Mouse (Mus musculus) erythroblast, adult 5-6 weeks (primary cell): ENCODE measurements around the gene Kdm1b. TPM values are rescaled to one million over a fixed set of nuclear protein-coding genes. Genes with fewer than 3 reads are reported as not detected.

ENCODE experiments used
- ATAC-seq: replicated peaks from 2 replicates; pipeline ENCODE4 v1.8.0; 2016; ENCODE audit warnings: moderate number of reproducible peaks, mild to moderate bottlenecking, moderate TSS enrichment, inconsistent platforms; ENCODE audit not compliant: poor library complexity, low FRiP score, severe bottlenecking
- total RNA-seq, 2 experiments: library from RNA; stranded (forward) in 1 of 2; stranded (reverse) in 1 of 2; fragments of 150-400 nt in 1 of 2; fragments of 200-764, 138-1000 nt in 1 of 2; gene quantifications; 2 replicates each; pipeline versions ENCODE4 v1.2.3 to v1.2.4; 2015 to 2017; ENCODE audit warnings: low replicate concordance in 2 of 2

Kdm1b gene
- total RNA-seq, 2 experiments from 2014 or later = 1.2 to 2.2 TPM

- no peak for ATAC-seq
Measured at GRCm38 (mm10) chr13:47056126-47056525, 12.8 kb downstream of the Kdm1b start.

- ATAC-seq = no peak
Measured at GRCm38 (mm10) chr13:47056781-47057180, 13.5 kb downstream of the Kdm1b start.

- ATAC-seq = no peak
Measured at GRCm38 (mm10) chr13:47062756-47063155, 19.5 kb downstream of the Kdm1b start.

- ATAC-seq = no peak
Measured at GRCm38 (mm10) chr13:47063985-47064760, 20.9 kb downstream of the Kdm1b start.

- ATAC-seq = no peak
Measured at GRCm38 (mm10) chr13:47066516-47066915, 23.2 kb downstream of the Kdm1b start.

- no peak for ATAC-seq
Measured at GRCm38 (mm10) chr13:47067001-47067400, 23.7 kb downstream of the Kdm1b start.

GRCm38 (mm10) chr13:47070329-47071080 is 27.2 kb downstream of the Kdm1b start:
- ATAC-seq = no peak

GRCm38 (mm10) chr13:47071871-47072270 is 28.6 kb downstream of the Kdm1b start:
- ATAC-seq = no peak

- ATAC-seq = no peak
Measured at GRCm38 (mm10) chr13:47072484-47072883, 29.2 kb downstream of the Kdm1b start.

GRCm38 (mm10) chr13:47076156-47076555 is 32.9 kb downstream of the Kdm1b start:
- no peak for ATAC-seq

- no peak for ATAC-seq
Measured at GRCm38 (mm10) chr13:47077367-47077766, 34.1 kb downstream of the Kdm1b start.

- ATAC-seq = no peak
Measured at GRCm38 (mm10) chr13:47078799-47079198, 35.5 kb downstream of the Kdm1b start.

GRCm38 (mm10) chr13:47080905-47081505 is 37.7 kb downstream of the Kdm1b start:
- no peak for ATAC-seq

GRCm38 (mm10) chr13:47088433-47088832 is 45.1 kb downstream of the Kdm1b start:
- ATAC-seq = no peak

GRCm38 (mm10) chr13:47089271-47089670 is 46.0 kb downstream of the Kdm1b start:
- ATAC-seq = no peak

GRCm38 (mm10) chr13:47093791-47094190 is 50.5 kb downstream of the Kdm1b start:
- no peak for ATAC-seq

- ATAC-seq = no peak
Measured at GRCm38 (mm10) chr13:47096591-47096990, 53.3 kb downstream of the Kdm1b start.

- no peak for ATAC-seq
Measured at GRCm38 (mm10) chr13:47099265-47099664, 56.0 kb downstream of the Kdm1b start.

GRCm38 (mm10) chr13:47100587-47100986 is 57.3 kb downstream of the Kdm1b start:
- no peak for ATAC-seq

GRCm38 (mm10) chr13:47104146-47104545 is 60.8 kb downstream of the Kdm1b start:
- no peak for ATAC-seq
